Mouse (Mus musculus): Measurements from ENCODE around the gene Ech1.

Ech1 gene

DNA sequence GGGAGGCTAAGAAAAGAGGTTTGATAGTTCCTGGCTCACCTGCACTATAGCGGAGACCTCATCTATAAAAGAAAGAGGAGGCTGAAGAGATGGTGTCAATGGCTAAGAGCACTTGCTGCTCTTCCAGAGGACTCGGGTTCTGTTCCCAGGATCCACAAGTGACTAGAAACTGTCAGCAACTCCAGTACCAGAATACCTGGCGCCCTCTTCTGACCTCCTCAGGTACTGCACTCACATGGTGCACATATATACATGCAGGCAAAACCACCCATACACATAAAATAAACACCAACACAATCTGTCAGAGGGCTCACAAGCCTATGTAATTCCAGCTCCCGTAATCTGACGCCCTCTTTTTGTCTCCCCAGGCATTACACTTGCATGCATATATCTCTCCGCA is 35.9 kb downstream of the Ech1 start:
- no peak for DNase-seq (ENCODE audit: low spot score in 2 of 2)

DNA sequence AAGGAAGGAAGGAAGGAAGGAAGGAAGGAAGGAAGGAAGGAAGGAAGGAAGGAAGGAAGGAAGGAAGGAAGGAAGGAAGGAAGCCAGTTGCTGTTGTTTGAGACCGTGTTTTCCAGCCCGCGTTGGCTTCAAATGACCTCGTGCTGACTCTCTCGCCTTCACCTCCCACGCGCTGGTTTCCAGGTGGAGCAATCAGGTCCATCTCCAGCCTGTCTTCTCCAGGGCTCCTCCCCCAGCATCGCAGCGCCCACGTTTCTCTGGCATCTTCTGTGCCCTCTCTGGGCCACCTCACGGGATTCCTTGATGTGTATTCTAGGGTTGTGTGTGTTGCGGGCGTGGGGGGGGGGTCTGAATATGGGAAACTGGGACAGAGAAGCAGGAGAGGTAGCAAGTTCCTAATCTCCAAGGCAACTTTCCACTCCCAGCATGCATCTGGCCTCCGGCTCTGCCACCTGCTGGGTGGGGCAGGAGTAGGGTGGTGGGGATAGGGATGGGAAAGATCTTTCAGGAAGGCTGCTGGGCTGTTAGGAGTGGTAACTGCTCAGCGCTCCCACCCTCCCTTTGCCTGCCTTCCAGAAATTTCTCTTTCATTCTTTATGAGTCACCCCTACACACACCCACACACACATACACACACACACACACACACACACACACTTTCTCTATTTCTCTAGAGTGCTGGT is 37.9 kb downstream of the Ech1 start:
- no peak for DNase-seq (ENCODE audit: low spot score in 2 of 2)

DNA sequence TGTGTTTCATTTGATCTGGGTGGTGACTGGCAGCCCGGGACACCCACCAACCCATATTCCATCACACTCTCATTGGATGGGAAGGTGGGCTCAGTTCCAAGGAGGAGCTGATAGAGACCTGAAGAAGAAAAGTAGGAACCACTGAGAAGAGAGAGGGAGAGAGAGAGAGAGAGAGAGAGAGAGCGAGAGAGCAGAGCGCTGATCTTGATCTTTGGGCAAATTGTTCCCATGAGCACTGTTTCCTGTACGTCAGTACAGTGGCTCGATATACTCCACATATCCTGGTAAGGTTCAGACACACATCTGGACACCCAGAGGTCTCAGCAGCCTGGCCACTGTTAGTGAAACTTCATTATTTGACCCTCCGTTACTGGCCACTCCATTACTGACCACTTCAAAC is 38.5 kb downstream of the Ech1 start, which contains the start of gene Lgals7:
Gene Lgals7 (plus strand): TSS at position 314 of the 400 bp plus-strand sequence.
- no peak for DNase-seq (ENCODE audit: low spot score in 2 of 2)

DNA sequence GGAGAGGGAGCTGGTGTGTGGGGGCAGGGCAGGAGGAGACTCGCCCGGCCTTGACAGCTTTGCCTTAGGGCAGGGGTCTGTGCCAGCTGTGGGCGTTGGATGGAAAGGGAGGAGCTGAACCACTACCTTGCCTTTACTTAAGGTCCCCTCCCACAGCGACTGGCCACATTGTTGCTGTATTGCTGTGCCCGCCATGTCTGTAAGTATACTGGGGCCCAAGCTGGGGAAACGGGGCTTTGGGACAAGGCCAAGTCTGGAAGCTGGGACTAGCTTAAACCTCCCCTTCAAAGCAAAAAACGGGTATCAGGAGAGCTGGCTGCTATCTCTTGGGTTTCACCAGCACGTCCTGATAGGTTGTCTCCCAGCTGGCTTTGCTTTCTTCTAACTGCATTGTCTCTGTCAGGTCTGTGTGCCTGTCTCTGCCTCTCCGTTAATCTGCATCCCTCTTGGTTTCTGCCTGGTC is 39.3 kb downstream of the Ech1 start:
- DNase-seq (ENCODE audit: low spot score in 2 of 2) = no peak

DNA sequence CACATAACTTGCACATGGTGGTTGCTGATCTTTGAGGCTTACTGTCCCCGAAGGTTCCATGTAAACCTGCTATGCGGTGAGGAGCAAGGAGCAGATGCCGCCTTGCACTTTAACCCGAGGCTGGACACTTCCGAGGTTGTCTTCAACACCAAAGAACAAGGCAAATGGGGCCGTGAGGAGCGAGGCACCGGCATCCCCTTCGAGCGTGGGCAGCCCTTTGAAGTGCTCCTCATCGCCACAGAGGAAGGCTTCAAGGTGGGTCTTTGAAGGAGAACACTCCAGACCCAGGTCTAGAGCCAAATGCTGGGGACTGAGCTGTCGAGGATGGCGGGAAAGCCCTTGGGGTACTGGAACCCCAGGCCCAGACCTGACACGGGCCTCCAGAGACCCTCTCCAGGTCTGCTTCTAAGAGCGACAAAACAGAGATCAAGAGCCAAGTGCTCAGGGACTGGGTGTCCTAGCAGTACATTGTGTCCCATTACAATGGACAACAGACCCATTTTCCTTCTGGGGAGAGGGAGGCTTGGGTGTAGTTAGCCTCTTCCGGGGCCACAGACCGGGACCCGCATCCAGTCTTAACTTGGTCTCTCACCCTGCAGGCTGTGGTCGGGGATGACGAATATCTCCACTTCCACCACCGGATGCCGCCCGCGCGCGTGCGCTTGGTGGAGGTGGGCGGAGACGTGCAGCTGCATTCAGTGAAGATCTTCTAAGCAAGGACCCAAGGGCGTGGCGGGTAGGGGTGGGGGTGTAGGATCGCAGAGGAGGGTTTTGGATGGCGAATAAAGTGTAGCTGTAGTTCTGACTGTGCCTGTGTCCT is 40.7 kb downstream of the Ech1 start:
- DNase-seq (ENCODE audit: low spot score in 2 of 2) = peak; percentile 68 to 78

DNA sequence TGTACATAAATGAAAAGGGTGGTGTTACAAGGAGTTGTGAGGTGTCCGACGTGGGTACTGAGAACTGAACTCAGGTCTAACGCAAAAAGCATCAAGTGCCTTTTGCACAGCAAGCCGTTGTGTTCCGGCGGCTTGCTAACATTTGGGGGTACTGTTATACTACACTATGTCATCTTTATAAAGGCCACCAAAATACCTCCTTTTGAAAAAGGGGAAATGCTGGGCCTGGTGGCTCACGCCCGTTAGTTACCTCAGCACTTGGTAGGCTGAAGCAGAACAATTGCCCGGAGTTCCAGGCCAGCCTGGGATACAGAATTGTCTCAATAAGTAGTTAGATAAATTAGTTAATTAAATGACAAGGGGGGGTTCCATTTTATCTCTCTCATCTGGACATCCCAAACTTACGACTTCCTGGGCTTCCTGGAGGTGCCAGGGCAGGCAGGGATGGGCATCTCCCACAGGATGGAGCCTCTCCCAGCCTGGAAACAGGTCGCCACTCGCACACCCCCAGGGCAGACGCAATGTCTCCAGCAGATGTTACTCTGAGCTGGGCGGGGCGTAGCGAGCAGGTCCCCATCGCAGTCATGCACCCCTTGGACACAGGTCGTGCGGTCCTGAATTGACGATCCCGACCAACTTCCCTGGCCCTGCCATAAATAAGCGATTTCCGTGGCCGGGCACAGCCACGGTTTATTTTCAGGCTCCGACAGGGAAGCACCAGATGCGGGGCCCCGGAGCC is 41.9 kb downstream of the Ech1 start:
- no peak for DNase-seq (ENCODE audit: low spot score in 2 of 2)

DNA sequence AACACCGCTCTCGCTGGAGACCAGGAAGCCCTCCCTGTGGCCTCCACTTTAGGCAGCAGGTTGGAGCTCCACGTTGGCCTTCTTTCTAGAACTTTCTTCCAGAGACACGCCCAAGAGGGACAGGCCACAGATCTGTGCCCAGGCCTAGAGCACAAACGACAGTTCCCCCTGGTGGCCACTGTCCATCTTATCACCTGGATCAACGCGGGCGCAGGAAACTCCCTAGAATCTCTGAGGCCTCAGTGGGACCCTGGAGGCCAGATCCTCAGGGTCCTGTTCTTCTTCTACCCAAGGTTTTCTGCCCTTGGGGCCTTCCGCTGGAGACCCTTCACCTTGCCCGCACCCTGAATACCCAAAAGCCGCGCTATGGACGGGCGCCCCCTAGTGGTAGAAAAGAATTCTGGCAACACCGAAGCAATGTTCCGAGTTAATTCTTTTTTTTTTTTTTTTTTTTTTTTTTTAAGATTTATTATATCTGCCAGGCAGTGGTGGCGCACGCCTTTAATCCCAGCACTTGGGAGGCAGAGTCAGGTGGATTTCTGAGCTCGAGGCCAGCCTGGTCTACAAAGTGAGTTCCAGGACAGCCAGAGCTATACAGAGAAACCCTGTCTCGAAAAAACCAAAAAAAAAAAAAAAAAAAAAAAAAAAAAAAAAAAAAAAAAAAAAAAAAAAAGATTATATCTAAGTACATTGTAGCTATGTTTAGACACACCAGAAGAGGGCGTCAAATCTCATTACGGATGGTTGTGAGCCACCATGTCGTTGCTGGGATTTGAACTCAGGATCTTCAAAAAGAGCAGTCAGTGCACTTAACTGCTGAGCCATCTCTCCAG is 42.7 kb downstream of the Ech1 start:
- peak; percentile 56 to 64 for DNase-seq (ENCODE audit: low spot score in 2 of 2)

DNA sequence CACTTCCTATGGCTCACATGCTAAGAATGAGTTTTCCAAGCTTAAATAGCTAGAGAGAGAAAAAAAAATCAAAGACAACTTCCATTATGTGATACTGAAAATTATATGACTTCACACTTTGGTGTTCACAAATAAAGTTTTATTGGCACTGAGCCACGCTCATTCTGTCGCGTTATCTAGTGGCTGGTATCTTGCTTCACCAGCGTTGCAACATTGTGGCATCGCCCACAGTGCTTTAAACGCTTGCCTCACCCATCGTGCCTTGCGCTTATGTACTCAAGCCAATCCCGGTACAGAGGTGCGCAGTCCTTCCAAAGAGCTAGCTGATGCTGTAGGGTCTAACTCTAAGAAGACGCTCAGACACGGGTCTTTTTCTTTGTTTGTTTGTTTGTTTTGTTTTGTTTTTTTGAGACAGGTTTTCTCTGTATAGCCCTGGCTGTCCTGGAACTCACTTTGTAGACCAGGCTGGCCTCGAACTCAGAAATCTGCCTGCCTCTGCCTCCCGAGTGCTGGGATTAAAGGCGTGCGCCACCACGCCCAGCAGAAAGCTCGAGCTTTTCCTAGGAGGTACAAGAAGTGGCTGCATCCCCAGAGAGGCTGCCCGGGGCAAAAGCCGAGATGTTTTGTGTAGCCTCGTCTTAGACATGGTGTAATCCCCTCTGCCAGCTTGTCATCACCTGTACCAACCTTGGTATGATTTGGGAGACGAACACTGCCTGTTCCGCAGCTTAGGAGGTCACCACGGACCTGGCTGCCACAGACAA is 46.1 kb downstream of the Ech1 start:
- no peak for DNase-seq (ENCODE audit: low spot score in 2 of 2)

DNA sequence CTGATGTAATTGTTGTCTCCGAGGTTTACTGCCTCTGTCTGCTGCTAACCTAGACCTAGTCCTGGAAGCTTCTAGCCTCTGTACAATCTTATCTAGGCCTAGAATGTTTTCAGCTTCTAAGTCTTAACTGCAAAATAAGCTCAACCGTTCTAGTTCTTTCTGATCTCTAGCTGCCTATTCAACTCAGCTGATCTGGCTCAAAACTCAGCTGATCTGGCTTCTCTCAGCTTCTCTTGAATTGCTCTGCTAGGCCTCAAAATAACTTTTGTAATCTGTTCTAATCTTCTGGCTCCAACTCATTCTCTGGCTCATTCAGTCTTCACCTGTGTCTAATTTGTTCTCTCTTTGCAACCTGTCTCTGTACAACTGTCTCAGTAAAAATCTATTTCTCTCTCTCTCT is 49.5 kb downstream of the Ech1 start:
- DNase-seq (ENCODE audit: low spot score in 2 of 2) = no peak

DNA sequence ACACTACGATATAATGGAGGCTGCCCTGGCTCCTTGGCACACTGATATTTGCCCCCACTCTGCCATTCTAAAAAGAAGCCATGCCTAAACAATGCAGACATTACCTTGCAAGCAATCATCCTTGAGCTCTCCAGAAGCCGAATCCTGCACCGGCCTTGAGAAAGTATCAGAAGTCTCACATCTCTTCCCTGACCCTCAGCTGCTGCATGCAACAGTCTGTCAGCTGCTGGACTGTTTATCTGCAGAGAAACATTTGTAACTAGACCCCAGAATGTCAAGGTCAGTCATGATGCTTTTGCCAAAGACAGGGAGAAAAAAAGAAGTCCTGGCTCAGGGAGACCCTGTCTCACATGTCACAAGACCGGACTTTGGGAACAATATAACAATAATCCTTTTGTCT is 51.1 kb downstream of the Ech1 start:
- DNase-seq (ENCODE audit: low spot score in 2 of 2) = no peak

DNA sequence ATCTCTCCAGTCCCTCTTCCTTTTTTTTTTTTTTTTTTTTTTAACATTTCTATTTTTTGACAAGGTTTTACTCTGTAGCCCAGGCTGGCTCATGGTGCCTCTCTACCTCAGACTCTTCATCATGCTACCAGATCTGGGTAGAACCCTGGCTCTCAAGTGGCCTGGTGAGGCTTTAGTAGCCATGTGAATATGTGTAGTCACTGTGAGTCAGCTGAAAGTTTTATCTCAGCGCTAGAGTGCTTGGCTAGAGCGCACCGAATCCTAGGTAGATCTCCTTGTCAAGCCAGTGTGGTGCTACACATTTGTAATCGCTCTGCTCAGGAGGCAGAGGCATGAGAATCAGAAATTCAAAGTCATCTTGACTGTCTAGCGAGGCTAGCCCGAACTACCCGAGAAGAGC is 52.1 kb downstream of the Ech1 start:
- no peak for DNase-seq (ENCODE audit: low spot score in 2 of 2)

DNA sequence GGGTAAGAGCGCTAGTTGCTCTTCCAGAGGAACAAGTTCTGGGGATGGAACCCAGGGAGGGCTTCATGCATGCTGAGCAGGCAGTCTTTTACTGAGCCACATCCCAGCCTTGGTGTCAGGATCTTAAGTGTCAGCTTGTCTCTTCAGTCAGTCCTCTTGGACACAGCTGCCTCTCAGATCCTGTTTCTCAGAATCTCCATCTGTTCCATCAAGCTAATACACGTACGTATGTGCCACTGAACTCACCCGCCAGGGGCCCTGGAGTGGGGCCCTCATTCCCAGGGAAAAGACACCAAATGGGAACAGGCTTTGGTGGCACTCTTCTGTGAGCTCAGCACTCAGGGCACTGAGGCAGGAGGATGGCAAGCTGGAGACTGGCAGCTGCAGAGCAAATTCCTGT is 52.8 kb downstream of the Ech1 start:
- DNase-seq (ENCODE audit: low spot score in 2 of 2) = no peak

DNA sequence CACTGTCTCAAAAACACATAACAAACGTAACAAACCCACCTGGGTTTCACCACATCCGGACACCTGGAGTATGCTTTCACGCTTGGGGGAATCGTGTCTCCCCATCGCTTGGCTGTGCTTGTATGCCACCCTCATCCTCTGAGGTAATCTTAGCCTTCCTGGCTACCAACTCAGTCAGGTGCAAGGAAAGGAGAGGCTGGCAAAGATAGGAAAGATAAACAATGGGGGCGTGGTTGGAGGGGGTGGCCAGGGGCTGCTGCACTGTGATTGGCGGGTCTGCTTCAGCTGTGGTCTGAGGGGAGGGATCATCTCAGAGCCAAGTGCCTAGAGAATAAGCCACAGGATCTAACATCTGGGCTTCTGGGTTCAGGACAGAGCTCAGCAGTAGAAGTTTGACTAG is 54.6 kb downstream of the Ech1 start:
- no peak for DNase-seq (ENCODE audit: low spot score in 2 of 2)

DNA sequence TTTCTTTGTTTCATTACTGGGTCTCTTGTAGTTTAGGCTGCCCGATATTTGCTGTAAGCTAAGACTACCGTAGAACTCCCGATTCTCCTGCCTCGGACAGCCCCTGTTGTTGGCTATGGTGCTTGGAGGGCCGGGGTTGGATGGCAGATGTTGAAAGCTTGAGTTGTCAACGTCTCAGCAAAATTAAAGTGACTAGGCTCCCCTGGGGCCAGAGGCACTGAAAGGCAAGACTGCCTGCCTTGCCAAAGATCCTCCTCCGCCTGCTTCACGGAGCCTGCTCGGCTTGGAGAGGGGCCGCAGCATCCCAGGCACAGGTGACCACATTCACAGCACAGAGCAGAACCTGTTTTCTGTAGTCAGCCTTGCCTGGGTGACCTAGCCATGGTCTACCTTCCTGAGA is 55.5 kb downstream of the Ech1 start:
- no peak for DNase-seq (ENCODE audit: low spot score in 2 of 2)

DNA sequence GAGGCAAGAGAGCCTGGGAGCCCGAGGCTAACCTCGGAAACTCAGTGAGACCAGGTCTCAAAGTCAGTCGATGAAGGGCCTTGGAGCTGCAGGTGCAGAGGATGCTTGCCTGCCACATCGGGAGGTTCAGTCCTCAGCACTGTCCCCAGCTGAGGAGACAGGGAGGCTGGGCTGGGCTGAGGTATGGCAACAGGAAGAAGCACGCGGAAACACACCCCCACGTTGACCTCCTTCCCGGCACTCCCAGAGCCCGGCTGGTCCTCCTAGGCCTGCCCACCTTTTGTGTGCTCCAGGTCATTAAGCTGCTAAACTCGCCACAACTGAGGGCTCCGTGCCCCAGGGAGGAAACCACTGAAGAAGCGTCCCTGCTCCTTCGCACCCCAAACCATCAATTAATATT is 56.2 kb downstream of the Ech1 start, which contains the start of gene Capn12:
Gene Capn12 (plus strand): TSS at position 224 of the 400 bp plus-strand sequence.
- DNase-seq (ENCODE audit: low spot score in 2 of 2) = no peak
